Mouse (Mus musculus) cerebellum, postnatal 36 days (tissue): ENCODE measurements around the gene Scamp1.
A peak's percentile ranks its signal among the peaks of the same experiment; 100 is the strongest.

Experiments
- DNase-seq, 2 experiments: peaks; one replicate each; pipeline ENCODE4 v3.0.0; 2021 to 2022; ENCODE audit warnings: mixed read lengths in 2 of 2

Gene Scamp1

DNA sequence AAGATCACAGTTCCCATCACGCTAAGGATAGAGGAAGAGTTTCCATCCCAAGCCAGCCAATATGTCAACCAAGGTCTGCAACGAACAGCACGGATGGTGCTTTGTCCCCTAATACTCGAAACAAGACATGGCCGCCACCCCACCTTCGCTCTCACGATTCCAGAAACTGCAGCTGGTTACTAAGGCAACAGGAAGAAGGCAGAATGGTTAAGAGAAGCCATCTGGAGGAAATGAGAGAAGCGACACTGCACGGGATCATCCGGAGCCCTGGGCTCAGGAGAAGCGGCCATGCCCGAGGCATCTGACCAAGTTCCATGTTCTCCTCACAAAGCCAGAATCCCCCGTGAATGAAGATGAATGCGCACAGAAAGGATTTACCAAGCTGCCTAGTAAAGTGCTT lies 62.0 kb downstream of the Scamp1 start:
- DNase-seq: no peak

DNA sequence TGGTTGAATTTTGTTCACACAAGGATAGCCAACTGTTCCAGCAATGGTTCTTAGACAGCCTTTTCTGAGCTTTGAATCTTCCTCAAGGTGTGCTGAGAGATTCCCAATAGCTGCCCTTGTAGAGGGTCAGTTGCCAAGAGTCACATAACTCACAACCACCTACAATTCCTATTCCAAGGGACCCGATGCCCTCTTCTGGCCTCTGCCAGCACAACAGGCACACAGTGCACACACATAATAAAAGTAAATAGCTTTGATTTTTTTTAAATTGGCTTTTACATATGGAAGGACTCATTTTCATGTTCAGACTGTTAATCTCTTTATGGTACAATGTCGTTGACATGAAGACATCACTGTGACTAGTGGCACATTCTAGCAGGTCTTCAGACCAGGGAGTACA lies 72.9 kb downstream of the Scamp1 start:
- DNase-seq: no peak

DNA sequence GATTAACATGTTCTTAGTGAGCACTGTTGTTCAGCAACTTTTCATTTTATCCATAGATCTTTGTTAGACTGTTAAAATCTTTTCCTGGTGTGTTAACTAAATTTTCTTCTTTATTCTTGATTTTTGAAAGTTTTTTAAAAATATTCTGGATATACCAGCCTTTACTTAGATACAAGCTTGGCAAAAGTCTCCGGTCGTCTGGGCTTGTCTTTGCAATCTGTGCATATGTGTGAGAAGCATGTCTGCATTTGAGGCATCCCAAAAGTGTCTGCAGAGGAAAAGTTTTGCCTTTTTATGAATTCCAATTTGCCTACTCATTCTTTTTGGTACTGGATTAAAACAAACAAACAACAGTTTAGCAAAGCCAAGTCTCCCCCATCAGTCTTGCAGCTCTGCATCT lies 73.5 kb downstream of the Scamp1 start:
- no peak for DNase-seq

DNA sequence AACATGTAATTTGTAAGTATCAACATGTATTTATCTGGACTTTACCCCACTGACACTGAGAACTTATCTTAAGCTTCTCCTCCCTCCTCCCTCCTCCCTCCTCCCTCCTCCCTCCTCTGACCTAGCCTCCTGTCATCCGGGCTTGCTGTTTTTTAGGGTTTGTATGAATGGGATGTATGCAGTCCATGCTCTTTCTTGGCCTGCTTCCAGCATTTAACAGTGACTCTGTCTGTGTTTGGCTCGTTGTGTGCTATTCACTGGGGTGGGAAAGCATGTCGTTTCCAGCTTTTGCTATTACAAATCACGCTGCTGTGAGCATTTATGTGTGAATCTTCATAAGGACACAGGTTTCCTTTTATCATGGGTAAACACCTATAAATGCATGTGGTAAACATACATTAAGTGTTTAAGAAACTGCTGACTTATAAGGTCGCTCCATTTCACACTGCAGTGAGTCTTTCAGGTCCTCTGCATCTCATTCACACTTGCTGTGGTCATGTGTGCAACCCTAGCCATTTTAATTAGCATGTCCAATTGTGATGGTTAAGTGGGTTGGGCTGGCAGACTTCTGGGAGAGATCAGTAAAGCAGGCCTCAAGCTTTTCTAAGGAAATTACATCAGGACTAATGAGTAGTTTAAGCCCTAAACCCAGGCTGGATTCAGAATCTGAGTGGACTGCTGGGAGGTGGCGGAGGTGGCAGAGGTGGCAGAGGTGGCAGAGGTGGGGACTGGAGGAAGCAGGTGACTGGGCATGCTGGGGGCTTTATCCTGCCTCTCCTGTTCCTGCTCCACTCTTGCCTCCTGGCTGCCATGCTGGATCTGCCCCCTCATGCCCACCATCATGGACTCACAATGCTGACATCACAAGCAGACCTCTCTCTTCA lies 74.2 kb downstream of the Scamp1 start:
- DNase-seq: no peak

DNA sequence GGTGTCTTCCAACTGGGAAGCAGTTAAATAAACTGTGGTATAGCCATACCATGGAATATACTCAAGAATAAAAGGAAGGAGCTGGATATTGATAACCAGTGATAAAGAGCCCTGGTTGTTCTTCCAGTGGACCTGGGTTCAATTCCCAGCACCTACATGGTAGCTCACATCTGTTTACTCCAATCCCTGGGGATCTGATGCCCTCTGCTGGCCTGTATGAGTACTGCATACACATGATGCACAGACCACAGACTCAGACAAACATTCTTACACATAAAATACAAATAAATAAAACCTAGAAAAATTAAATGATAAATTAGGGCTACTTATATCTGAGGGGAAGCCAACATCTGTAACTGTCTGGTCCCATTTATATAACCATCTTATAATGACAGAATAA lies 76.8 kb downstream of the Scamp1 start:
- DNase-seq: no peak

DNA sequence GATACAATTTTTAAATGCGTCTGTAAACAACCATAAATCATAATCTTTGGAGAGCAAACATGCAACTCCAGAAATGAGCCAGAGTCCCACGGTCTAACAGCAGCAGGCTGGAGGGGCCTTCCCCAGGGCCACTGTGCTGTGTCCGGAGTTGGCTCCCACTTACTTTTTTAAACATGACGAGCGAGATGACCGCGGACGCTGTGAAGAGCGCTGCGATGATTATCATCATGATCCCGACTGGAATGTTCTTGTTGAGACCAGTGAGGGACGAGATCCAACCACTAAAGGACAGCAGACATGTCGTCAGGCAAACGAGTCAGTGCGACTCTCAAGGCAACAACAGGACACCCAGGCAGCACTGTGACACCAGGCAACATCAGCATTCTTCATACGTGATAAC lies 77.7 kb downstream of the Scamp1 start:
- DNase-seq: no peak

DNA sequence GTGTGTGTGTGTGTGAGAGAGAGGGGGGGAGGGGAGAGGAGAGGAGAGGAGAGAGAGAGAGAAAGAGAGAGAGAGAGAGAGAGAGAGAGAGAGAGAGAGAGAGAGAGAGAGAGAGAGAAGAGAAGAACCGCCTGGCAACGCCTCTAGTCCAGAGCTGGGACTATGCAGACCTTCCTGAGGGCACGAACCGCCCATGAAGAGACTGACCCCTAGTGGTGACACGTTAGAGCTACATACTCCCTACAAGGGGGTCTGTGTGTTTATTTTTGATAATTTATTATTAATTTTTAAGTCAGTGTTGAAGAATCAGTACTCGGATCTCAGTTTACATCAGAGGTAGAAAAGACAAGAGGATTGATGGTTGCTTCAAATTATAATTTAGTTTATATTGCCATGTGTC lies 80.4 kb downstream of the Scamp1 start:
- peak; percentile 45 to 56 for DNase-seq

DNA sequence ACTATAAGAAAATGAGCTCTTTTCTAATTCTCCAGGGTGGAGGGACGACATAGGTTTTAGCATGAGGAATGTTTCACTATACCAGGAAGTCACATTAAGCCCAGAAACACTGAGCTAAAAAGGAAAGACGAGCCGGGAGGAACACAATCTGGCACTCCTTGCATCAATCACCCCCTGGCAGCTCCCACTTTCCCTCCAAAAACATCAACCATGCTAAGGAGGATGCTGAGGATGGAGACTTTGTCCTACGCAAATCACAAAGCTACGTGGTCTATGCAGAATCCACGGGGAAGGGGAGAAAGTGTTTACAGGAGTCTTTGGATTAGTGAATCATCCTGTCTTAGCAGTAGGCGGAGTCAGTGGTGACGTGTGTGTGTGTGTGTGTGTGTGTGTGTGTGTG lies 85.8 kb downstream of the Scamp1 start:
- DNase-seq: no peak

DNA sequence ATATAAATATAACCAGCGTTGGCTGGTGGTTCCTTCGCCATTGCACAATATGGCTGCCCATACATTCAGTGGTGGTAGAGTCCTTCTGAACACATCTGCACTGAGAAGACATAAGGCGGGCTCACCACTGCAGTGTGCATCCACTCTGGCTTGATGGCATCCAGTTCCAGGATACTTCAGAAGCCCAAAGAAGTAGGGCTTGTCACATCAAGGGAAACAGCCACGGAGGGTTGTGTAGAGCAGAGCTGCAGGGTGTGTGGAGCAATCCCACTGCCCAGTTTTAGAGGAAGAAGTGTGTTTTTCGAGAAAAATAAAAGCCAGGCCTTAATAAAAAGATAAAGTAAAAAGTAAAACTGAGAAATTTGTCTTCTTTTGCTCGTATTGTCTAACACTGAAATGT lies 87.0 kb downstream of the Scamp1 start:
- no peak for DNase-seq

DNA sequence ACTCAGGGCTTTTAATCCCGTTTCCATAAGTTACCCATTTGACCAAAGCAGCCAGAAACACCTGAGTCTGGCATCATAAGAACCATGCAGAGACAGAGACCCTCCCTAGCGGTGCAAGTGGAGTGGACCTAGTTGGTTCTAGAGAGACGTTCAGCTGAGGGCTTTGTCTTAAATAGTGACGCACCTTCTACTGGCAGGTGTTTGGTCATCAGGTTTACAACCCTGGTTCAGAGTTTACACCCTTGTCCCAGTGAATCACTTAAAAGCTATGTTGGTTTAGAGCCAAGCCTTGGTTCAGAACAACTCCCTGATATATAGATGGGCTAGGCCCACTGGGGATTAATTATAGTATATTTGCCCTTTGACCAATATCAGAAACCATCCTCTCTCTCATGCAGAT lies 92.4 kb downstream of the Scamp1 start:
- DNase-seq: no peak

DNA sequence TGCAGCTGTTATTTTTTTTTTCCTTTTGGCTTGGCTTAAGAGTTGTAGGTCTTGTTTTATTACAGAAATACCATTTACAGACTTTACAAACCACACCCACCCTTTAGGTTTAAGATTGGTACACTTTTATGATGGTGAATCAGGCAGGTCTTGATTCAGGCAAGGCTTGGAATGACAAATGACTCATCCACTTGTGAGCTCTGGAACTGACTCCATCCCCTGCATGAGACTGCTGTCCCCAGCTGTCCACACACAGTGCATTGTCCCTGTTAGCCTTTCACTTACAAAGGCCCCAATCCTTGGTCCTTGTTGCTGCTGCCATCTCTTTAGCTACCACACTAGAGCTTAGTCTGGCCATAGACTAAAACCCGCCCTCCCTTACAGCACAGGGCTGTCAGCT lies 95.3 kb downstream of the Scamp1 start:
- no peak for DNase-seq

DNA sequence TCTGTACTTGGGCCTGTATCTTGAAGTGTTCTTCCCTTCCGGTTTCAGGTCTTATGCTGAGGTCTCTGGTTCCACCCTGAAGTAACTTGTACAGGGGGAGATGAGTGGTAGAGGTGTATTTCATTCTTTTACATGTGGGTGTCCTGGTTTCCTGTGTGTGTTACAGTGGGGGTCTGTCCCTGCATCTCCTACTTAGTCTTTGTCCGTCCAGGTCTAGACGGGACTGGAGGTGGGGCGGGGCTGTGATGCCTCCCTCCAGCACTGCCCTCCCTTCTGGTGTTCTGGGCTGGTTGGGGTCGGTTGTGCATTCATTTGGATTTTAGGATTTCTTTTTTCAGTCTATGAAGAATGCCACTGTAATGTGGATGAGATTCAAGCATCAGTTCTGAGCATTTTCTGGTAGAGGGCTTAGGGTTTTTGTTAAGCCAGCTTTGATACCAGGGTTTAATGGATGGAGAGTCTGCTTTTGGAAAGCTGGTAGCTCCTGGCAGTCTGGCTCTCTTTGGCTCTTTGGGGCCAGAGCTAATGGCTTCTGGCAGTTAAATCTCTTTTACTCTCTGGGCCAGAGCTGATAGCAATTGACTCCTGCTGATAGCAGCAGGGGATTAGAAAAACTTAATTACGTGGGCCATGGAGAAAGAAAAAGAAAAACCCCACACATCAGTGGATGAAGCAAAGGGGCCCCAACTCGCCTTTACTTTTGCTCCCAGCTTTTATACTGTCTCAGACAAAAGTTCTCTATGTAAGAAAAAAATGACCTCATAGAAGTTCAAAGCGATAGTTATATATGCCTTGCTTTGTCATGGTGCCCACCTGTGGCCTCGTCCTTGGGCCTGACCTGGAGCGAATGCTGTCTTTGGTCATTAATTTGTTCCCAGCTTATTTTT lies 97.2 kb downstream of the Scamp1 start:
- DNase-seq: no peak

DNA sequence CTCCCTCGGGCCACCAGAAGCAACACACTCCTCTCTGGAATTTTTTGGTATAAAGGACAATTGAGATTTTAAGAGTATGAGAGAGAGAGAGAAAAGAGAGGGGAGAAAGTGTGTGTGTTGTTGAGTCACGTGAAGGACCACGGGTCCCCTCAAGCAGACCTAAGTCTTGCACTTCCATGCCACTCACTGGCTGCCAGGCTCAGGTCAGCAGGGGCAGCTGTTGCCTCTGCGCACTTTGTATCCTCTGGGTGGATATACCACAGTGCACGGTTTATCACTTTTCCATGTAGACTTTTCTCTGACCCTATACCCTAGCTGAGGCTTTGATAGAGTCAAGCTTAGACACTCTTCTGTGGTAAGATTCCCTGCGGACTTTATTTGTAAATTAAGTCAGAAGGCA lies 100.0 kb downstream of the Scamp1 start:
- no peak for DNase-seq

DNA sequence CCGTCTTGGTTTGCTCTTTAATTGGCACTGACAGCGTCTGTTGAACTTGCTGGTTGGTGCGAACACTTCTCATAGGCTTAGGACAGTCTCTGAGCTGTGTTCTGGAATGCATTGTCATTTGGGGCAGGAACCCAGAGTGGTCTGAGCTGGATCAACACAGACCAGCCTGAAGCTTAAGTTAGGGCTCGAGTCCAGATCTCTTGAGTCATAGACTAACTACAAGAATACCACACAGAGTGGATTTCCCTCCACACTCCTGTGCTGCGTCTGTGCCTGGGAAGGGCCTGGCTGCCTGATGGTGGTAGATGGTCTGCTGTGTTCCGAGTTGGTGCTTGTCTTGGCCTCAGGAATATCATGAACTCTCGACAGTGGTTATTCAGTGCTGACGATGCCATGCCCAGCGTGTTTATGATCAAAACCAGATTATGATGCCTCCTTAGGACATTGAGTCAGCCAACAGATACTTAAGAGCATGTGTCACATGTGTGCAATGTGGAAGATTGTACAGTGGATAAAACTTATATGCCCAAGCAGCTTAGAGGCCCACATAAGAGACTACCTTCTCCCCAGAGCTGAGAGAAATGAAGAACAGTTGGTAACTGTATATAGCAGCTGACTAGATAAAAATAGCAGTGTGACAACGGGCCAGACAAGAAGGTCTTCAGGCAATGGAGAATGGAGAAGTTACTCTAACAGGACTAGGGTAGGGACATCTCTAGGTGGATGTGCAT lies 100.8 kb downstream of the Scamp1 start:
- DNase-seq: no peak

DNA sequence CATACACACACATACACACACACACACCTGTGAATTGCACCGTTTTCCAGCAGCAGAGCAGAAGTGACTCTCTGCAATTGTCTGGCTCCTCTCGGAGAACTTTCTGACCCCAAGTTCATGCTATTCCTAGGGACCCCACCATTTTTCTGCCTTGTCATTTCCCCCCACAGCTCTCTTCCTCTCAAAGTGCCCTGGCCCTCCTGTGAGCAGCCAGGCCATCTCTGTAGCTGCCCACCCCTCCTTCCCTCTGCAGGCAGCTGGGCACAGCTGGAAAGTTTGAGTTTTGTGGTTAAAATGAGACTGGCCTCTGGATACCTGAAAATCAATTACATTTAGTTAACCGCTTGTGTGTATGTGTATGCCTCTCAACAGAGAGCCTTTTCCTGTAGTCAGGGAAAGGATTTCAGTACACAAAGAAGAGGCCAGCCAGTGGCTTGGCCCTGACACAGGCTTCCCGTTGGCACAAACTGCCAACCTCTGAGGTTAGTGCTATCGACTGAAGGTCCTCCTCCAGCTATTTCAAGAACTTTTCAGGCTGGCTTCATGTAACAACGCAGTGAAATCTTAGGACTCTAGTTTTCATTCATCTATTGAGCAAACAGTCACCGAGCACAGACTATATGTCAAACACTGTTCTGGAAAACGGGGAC lies 102.2 kb downstream of the Scamp1 start:
- DNase-seq: no peak

DNA sequence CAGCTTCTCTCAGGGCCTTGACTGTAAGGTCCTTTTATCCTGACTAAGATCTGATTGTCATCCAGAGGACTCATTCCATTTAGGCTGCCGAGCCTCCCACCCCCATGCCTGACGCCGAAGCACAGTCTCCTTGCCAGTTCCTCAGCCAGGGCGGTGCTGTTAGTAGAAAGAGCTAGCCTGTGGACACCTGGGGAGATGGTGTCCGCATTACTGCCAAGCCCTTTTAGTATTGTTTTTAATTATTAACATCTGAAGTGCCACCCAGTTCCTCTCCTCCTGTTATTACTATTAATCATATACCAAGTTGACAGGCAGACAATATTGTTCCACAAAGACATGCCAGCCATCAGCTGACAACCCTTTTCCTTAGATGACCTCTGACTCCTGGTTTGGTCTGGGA lies 103.6 kb downstream of the Scamp1 start:
- DNase-seq: no peak

DNA sequence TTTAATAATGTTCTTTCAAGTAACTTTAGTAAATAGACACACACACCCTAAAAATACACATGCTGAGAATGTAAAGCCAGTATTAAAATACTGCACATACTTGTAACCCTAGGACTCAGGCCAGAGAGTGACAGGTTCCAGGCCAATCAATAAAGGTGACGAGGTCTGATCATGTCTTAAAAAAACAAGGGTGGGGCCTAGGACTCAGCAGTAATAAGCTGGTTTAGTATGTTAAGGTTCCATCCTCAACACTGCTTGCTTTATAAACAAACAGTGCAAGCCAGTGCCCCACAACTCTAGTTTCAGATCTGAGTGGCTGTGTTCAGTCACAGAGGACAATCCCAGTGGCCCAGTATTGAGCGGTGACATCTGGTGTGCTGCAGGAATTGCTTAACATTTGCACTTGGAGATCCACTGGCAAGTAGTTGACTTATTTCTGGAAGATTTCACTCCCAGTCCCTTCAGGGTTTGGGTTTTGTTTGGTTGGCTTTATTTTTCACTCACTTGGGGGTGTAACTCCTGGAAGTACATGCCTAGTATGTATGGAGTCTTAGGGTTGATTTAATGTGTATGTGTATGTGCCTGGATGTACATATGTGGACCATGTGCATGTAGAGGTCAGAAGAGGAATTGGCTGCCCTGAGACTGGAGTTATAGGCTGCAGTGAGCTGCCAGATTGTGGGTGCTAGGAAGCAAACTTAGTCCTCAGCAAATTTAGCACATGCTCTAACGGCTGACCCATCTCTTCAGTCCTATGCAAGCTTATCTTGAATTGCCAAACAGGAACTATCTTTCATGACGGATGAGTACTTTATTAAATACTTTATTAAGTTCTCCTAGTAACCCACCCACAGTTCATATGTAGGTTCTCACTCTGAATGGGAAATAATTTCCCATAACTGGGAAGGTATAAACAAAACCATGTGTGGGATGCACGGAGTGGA lies 104.9 kb downstream of the Scamp1 start:
- DNase-seq: no peak

DNA sequence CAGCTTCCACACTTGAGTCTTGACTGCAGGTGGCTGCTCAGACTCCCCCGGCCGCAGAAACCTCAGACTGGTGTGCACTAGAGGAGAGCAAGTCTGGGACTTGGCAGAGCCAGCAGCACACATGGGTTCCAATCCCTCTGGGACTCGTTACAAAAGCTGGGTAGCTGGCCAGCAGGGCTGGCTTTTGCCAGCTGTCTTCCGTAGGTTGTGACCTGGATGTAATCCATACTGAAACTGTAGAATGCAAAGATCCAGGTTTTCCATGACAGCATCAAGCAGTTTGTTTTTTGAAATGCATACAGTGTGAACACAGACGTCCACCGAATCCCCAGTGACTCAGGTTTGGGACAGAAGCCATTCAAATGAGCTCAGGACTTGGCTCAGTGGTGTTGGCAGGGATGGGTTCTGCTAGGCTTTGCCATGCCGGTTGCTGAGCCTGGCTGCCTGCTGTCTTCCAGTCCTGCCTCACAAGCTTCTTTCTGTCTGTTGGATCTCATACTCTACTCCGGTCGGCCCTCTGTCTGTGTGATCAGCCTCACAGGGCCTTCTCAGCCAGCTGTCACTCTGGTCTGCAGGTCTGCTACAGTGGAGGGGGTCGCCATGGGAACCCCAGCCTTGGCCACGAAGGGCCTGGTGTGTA lies 107.1 kb downstream of the Scamp1 start:
- DNase-seq: peak; percentile 81 to 85

DNA sequence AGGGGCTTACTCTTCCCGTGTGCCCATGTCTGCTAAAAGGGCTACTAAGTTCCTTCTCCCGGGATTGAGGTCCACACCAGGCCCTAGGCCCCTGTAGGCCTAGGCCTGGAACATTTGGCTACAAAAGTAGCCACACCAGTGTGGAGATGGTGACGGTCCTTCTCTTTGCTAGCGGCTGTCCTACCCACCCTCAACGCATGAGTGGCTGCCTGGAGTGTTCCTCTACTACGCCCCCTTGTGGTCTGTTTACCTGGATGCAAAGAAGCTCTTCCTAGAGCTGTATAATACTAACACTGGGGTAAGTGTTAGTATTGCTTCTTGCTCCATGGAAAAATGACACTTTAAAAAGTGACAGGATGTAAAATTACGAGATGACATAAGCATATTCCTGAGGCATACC lies 108.5 kb downstream of the Scamp1 start:
- peak; percentile 38 to 45 for DNase-seq

DNA sequence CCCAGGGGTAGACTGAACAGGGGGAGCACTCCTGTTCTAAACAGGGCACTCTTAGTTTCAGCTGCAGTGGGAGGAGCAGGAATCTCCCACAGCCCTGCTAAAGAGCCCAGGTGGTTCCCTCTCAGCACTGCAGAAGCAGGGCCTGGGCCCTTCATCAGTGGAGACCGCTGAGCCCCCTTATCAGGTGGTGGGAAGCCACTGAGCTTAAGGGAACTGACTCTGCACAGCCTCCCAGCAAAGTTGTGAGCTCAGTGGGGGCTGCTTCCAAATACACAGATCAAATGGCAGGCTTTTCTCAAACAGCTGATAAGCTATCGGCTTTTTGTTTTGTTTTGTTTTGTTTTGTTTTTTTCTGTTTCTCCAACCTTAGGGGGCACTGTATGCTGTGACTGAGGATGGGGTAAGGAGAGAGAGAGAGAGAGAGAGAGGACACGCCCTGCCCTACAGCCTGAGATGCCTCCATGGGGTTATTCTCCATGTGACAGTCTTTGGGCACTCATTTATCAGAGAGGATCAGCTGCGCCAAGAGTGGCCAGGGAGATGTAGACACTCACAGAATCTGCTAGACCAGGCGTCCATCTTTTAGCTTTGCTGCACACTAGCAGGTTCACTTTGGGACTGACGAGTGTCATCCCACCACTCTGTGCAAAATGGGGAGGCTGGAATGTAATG lies 110.1 kb downstream of the Scamp1 start:
- peak; percentile 24 to 32 for DNase-seq
